Mouse (Mus musculus): ENCODE results near the gene Gm4792. TPM values are rescaled to one million over a fixed set of nuclear protein-coding genes. Genes with fewer than 3 reads are reported as not detected.
A peak's percentile ranks its signal among the peaks of the same experiment; 100 is the strongest.

Gene Gm4792
- total RNA-seq, 2 experiments from 2014 or later: not detected

DNA sequence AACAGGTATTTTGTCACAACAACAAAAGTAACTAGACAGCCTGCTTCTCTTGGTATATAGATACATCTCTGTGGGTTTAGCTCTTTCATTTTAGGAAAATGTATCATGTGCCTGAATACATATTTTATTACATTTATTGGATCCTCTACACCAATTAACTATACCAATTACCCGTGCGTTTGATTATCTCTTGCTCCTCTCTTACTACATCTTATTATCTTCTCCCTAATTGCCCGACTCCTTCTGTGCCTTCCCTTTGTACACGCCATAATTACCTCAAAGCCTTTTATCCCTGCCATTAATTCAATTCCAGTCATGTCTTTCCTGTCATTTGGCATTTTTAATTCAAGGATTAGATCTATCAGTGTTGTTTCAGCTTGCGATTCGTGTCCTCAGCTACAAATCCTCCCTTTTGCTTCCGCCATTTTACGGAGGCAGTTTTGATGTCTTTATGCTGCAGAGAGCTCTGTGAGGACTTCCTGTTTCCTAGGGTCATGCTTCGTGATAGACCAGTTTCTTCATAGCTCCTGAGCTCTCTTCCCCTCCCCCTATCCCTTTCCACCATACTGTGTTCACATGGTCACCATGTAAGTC is 5.7 kb upstream of the Gm4792 start:
- intact Hi-C loops (cut with DNase I): no loop called here
- no peak for DNase-seq

DNA sequence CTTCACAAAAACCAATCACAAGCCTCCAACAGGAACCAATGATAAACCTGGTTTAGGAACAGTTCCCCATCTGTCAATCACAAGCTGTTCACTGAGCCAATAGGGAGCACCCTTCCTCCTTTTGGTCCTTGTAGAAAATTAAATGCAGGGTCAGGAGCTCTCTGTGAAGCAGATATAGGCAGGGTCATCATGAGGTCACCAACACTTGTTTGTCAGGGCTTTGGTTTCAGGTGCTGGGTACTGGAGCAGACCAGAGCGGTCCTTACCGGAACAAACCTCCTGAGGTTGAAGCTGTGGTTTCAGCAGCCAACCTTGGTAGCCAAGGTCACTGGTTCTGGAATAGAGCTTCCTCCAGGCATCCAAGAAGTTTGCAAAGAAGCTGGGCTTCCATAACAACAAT is 798 bp upstream of the Gm4792 start:
- intact Hi-C loops (cut with DNase I): no loop called here
- DNase-seq: no peak

- intact Hi-C loops (cut with DNase I): no loop called here
- DNase-seq: no peak
These were observed 2.4 kb downstream of the Gm4792 start for GRCm38 (mm10) chr10:94295923-94296605.

DNA sequence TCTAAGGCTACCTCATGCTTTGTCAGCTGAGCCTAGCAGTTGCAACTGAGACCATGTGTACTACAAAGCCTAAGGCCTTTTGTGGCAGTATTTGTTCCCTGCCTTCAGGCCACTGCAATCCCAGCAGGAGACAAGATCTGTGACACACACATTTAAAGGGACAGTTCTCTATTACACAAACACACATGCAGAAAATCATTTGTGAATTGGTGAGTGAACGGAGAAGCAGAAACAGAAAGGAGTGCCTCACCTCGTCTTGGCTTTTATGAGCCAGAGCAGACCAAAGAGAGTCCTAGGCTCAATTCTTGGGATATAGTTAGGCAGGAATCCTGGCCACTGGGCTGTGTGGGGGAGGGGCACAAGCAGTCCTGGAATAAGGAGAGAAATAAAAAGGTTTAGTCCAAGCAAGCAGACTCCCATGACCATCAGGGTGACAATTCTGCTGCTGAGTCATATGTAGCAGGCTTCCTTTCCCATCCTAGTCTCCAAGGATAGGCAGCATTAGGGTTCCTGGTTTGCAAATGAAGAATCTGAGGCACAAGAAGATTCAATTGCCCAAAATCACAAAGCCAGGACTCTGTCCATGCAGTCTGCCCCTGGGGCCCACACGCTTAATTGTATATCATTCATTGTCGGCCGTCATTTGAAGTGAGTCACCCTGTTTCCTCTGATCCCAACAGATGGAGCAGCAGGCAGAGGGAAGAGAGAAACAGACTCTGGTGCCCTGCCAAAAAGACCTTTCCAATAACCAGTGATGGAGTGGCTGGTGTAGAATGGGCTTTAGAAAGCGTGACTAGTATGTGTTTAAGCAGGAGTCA is 3.4 kb downstream of the Gm4792 start:
- intact Hi-C loops (cut with DNase I): no loop called here
- DNase-seq: no peak

DNA sequence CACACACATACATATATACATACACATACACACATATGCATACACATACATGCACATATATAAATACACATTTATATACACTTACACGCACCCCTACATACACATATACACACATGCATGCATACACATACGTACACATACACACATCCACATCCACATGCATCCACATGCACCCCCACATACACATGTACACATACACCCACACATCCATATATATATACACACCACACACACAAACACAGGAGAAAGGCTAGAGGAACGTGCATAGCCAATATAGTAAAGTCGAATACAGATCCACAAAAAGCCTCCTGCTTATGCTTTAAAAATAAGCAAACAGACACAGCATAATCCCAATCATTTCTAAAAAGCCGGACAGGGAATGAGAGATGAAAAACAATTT is 4.1 kb downstream of the Gm4792 start:
- intact Hi-C loops (cut with DNase I): no loop called here
- DNase-seq: no peak

- intact Hi-C loops (cut with DNase I): no loop called here
- DNase-seq: no peak
These were observed 15.7 kb downstream of the Gm4792 start for GRCm38 (mm10) chr10:94282797-94283196.

GRCm38 (mm10) chr10:94282179-94282578 is 16.3 kb downstream of the Gm4792 start:
- DNase-seq: no peak
- intact Hi-C loops (cut with DNase I): no loop called here

DNA sequence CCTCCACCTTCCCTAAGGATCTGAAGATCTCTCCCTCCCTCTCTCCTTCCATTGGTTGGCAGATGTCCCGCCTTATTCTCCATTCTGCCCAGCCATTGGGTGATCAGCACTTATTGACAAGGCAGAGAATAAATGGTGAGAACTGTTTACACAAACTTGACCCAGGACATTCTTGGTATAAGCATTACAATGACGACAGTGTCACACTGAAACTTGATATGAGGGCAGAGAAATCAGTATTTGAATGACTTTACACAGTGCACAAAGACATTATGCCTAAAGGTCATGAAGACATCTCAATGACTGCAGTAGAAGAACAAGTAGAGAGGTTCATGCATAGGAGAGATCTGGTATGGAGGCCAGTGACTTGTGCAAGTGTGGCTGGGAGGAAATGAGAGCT is 22.0 kb downstream of the Gm4792 start:
- intact Hi-C loops (cut with DNase I): no loop called here
- DNase-seq: no peak

- DNase-seq: no peak
- intact Hi-C loops (cut with DNase I): no loop called here
These were observed 23.2 kb downstream of the Gm4792 start for GRCm38 (mm10) chr10:94275321-94275720.

GRCm38 (mm10) chr10:94265656-94266542 is 32.6 kb downstream of the Gm4792 start:
- DNase-seq: no peak
- intact Hi-C loops (cut with DNase I): no loop called here

GRCm38 (mm10) chr10:94263211-94263610 is 35.3 kb downstream of the Gm4792 start:
- intact Hi-C loops (cut with DNase I): no loop called here

DNA sequence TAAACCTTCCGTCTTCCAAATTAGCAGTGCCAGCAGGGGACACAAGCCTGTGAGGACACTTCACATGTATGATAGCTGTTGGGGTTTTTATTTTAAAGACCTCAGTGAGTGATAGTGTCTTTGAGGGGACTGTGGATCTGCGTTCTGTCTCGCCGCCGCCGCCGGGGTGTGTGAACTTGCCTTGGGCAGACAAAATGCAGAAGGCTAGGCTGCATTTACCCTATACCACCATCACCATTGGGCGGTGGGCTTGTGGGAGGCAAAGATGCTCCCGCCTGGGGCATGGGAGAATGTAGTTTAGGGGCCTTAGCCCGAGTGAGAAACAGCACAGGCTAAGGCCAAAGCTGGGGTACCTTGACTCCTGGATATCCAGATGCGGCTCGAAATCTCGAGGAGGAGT is 35.9 kb downstream of the Gm4792 start:
- intact Hi-C loops (cut with DNase I): no loop called here
- DNase-seq: no peak

More at GRCm38 (mm10) chr10:94263211-94263610, 35.3 kb downstream of the Gm4792 start:
- no peak for DNase-seq

- no peak for DNase-seq
- intact Hi-C loops (cut with DNase I): no loop called here
These were observed 38.0 kb downstream of the Gm4792 start for GRCm38 (mm10) chr10:94260544-94260943.

DNA sequence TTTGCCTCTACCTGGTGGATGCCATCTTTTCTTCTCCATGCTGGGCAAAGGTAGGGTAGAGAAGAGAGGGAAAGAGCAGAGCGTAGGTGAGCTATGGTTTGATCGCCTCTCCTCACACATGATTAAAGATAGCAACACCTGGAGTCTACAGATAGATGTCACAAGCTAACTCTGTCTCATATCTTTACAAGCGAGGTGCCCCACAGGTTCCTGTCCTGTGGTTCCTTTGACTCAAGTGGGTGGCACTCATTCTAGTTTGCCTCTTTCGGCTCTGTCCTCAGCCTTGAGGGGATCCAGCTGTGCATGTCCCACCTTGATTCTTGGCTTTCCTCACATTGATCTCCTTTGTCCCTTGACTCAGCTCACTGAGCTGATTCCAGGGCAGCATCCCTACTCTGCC is 42.0 kb downstream of the Gm4792 start:
- no peak for DNase-seq
- intact Hi-C loops (cut with DNase I): no loop called here

DNA sequence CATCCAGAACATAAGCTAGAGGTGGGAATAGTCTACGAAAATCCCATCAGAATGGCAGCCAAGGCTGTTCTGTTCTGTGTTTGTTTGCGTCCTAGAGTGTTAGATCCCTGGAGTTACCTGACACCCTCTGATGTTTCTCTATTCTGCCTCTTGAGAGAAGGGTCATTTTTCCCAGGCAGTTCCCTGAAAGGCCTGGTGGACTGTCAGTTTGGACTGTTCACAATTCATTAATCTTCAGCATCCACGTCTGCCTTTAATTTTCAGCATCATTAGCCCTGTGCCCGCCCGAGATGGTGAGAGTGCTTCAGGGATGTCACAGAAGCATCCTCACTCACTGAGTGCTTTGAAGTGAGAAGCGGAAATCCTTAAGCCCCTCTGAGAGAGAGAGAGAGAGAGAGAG is 42.8 kb downstream of the Gm4792 start:
- no peak for DNase-seq
- intact Hi-C loops (cut with DNase I): no loop called here

DNA sequence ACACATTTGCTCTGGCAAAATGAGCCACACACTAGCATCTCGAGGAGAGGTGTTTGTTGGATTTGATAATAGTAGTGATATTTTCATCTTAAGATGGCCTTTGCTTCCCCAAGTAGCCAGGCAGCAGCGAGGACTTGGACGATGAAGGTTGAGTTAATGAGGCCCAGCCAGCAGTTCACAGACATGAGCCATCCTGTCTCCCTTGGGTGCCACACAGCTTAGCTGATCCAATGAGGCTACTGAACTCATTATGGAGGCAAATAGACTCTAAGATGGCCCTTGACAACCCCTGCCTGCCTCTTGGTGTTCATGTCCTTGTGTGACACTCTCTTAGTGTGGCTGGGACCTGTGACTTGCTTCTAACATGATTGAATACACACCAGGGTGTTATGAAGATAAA is 43.7 kb downstream of the Gm4792 start:
- intact Hi-C loops (cut with DNase I): no loop called here
- no peak for DNase-seq

- intact Hi-C loops (cut with DNase I): no loop called here
- no peak for DNase-seq
These were observed 45.2 kb downstream of the Gm4792 start for GRCm38 (mm10) chr10:94253260-94253807.

- intact Hi-C loops (cut with DNase I): no loop called here
- DNase-seq: peak; percentile 10 to 12
These were observed 48.7 kb downstream of the Gm4792 start for GRCm38 (mm10) chr10:94249575-94250456.

DNA sequence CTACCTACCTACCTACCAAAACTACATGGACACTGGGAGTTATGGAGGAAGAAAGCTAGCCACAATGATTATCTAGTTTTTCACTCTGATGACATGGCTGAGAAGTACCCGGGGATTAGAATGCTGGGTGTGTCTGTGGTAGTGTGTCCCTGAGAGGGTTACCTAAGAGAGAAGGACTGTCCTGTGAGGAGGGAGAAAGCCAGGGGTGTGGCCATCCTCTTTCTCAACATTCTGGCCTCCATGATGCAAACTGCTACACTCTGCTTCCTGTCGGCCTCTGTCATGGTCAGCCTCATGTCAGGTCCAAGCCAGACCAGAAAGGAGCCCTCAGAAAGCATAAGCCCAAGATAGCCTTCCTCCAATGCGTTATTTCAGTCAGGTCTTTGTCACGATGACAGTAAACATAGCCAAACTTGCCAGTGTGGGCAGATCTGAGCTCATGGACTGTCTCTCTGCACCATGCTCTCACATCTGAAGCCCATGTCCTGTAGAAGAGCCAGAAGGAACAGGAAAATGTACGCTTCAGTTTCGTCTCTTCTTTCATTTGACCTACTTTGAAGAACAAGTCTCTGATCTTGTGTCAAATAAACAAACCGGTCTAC is 50.7 kb downstream of the Gm4792 start:
- no peak for DNase-seq
- intact Hi-C loops (cut with DNase I): no loop called here

Data from heart, postnatal 36 days (tissue).